Mouse (Mus musculus) neutrophil, adult 59 days (primary cell): ENCODE measurements around the gene Stx1b. TPM values are rescaled to one million over a fixed set of nuclear protein-coding genes. Genes with fewer than 3 reads are reported as not detected.

ENCODE experiments used
- total RNA-seq, 2 experiments: library from RNA; stranded (reverse); gene quantifications; 1 replicate in 1 of 2; 2 replicates in 1 of 2; pipeline ENCODE4 v1.2.4; 2023

Stx1b gene
- total RNA-seq: not detected

GRCm38 (mm10) chr7:127824176-127824871 lies at the start of gene Stx1b, which contains the start of gene Stx4a:
TSS of gene Stx1b (minus strand) at chr7:127824549.
TSS of gene Stx4a (plus strand) at chr7:127824294.

GRCm38 (mm10) chr7:127800435-127801009 lies 23.8 kb downstream of the Stx1b start, which contains the start of gene Hsd3b7:
TSS of gene Hsd3b7 (plus strand) at chr7:127800604.

GRCm38 (mm10) chr7:127785308-127785707 lies 39.0 kb downstream of the Stx1b start, which contains the start of gene Gm49388:
TSS of gene Gm49388 (plus strand) at chr7:127785608.

GRCm38 (mm10) chr7:127776426-127776825 lies 47.9 kb downstream of the Stx1b start, which contains the start of gene Setd1a:
TSS of gene Setd1a (plus strand) at chr7:127776670.

GRCm38 (mm10) chr7:127769651-127770038 lies 54.7 kb downstream of the Stx1b start, which contains the start of gene Orai3:
TSS of gene Orai3 (plus strand) at chr7:127769815.

Other genes with a start within 250 kb of the Stx1b start
- 10 to 100 TPM; 16.7 to 19.2 TPM for gene Ccdc189, start 236.0 kb downstream of the Stx1b start, total RNA-seq
- 100 to 1,000 TPM; 158 to 167 TPM for gene Rnf40, start 235.8 kb downstream of the Stx1b start, total RNA-seq
- 1 to 10 TPM; 2.3 to 5.2 TPM for gene Zfp629, start 208.8 kb downstream of the Stx1b start, total RNA-seq
- 10 to 100 TPM; 34.8 to 46.5 TPM for gene Bcl7c, start 115.6 kb downstream of the Stx1b start, total RNA-seq
- gene Ctf1, start 111.8 kb downstream of the Stx1b start, total RNA-seq: not detected
- not detected for gene Ctf2, start 92.4 kb downstream of the Stx1b start, total RNA-seq
- gene Fbxl19, start 80.0 kb downstream of the Stx1b start, total RNA-seq: 1 to 10 TPM; 6.0 to 7.0 TPM
- 10 to 100 TPM; 27.2 to 29.1 TPM for gene Orai3, start 54.7 kb downstream of the Stx1b start, total RNA-seq
- gene Setd1a, start 47.9 kb downstream of the Stx1b start, total RNA-seq: 10 to 100 TPM; 30.9 to 31.9 TPM
- gene Gm49388, start 38.9 kb downstream of the Stx1b start, total RNA-seq: under 1 TPM in 1 of 2 experiments, not detected in 1; 0.84 TPM
- gene Hsd3b7, start 23.9 kb downstream of the Stx1b start, total RNA-seq: 10 to 100 TPM; 12.8 to 15.1 TPM
- 10 to 100 TPM; 61.0 to 71.1 TPM for gene Stx4a, start 255 bp downstream of the Stx1b start, total RNA-seq
- 10 to 100 TPM; 39.9 to 40.2 TPM for gene Zfp646, start 51.7 kb upstream of the Stx1b start, total RNA-seq
- 1 to 10 TPM; 6.9 to 8.2 TPM for gene Zfp668, start 52.3 kb upstream of the Stx1b start, total RNA-seq
- gene Prss53, start 66.4 kb upstream of the Stx1b start, total RNA-seq: not detected
- not detected for gene Gm21974, start 70.9 kb upstream of the Stx1b start, total RNA-seq
- gene Vkorc1, start 71.1 kb upstream of the Stx1b start, total RNA-seq: 10 to 100 TPM in 1 of 2 experiments, 1 to 10 TPM in 1; 8.9 to 10.6 TPM
- 10 to 100 TPM; 33.7 to 34.8 TPM for gene Bckdk, start 79.5 kb upstream of the Stx1b start, total RNA-seq
- gene Kat8, start 88.0 kb upstream of the Stx1b start, total RNA-seq: 10 to 100 TPM; 16.9 to 19.3 TPM
- not detected for gene Prss8, start 105.6 kb upstream of the Stx1b start, total RNA-seq
- 1 to 10 TPM in 1 of 2 experiments, under 1 TPM in 1; 0.73 to 2.2 TPM for gene Prss36, start 122.2 kb upstream of the Stx1b start, total RNA-seq
- gene Fus, start 142.9 kb upstream of the Stx1b start, total RNA-seq: 100 to 1,000 TPM; 381 to 409 TPM
- gene Pycard, start 169.3 kb upstream of the Stx1b start, total RNA-seq: 10 to 100 TPM; 58.7 to 76.0 TPM
- under 1 TPM; 0.42 to 0.57 TPM for gene Trim72, start 179.4 kb upstream of the Stx1b start, total RNA-seq
- gene Itgam, start 238.1 kb upstream of the Stx1b start, total RNA-seq: 100 to 1,000 TPM; 810 to 844 TPM
- gene Gm49368, start 238.1 kb upstream of the Stx1b start, total RNA-seq: 10 to 100 TPM; 17.9 to 22.6 TPM